Mouse (Mus musculus): Measurements from ENCODE around the gene Cabp1.

GRCm38 (mm10) chr5:115191880-115192827 is 2.0 kb downstream of the Cabp1 start:
- TF ChIP-seq EP300 (IDR thresholded peaks at IDR 0.05; ENCODE audit: low read depth) = no peak
- TF ChIP-seq CTCF (IDR thresholded peaks at IDR 0.05; ENCODE audit: low read depth) = no peak
